Mouse (Mus musculus) MN1 (cell line): ENCODE data around the gene Scfd2.

Source experiments
- DNase-seq: peaks from one replicate; pipeline ENCODE4 v3.0.0-alpha.2; 2016; ENCODE audit warnings: low spot score

Scfd2 gene

DNA sequence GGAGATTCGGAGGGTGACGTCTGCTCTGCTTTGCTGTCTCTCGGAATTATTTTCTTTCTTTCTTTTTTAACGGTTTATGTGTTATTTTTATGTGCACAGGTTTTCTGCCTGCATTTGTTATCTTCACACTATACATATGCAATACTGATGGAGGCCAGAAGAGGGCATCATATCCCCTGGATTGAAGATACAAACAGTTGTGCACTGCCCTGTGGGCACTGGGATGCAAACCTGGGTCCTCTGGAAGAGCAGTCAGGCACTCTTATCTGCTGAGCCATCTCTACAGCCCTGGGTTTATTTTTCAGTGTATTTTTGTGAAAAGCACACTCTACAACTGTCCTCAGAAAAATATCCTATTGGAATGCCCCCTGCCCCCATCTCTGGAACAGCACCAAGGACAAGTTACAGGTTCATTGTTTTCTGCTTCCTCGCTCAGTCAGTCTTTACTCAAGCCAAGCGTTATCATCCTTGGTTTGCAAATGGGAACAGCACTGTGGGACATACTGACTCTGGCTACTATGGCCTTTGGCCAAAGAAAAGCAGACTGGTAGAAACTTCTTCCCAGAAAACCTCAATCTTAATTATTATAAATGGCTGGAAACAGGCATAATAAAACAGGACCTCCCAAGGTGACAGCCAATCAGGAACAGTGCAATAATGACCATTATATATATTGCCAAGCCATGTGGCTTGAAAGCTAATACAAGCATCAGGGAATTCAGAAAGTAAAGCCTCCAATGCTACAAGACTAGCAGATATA lies 75.9 kb downstream of the Scfd2 start:
- no peak for DNase-seq

DNA sequence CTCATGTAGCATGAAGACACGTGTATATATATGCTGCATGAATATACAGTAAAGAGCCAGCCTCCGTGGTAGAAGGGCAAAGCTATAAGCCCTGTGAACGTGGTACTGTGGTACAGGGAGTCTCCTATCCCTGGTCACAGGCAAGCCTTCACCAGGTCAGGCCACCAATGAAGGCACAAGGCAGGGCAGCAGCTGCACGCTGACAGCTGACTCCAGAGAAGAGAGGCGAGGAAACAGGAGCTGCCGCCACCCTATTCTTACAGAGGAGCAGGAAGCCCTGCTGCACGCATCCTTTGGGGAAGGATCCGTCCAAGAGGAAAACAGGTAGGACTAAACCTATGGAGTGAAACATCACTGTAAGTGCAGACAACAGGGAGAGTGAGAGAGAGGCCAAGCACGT lies 76.5 kb downstream of the Scfd2 start:
- DNase-seq, result no peak

GRCm38 (mm10) chr5:74450977-74451376 lies 80.6 kb downstream of the Scfd2 start:
- DNase-seq, result no peak

DNA sequence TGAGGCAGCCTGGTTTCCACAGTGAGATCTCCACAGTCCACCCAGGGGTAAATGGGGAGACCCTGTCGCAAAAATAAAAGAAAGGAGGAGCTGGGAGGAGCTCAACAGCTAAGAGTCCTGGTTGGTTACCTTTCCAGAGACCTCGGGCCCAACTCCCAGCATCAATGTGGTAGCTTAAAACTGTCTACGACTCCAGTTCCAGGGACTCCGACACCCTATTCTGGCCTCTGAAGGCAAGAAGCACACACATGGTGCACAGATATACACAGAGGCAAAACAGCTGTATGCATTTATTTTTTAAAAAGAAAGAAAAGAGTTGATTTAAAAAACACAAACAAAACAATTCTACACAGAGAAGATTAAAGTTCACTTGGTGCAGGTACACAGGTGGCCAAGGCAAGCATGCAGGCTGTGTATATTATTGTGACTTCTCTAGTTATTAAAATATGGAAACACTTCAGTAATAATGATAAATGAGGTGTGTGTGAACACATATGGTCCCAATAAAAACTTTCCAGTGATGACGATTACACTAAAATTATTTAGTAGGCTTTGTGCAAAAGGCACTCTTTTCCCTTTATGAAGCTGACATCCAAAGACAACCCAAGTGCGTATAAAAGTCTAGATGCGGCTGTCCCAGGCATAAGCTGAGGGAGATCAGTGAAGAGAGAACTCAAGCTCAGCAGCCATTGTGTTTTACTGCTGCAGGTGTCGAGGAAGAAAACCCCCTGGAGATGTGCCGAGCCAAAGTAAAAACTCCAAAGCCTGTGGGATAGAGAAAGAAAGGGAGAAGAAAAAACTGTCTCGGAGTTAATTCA lies 83.8 kb downstream of the Scfd2 start:
- DNase-seq, result no peak

- peak; percentile 53 for DNase-seq
Observed at GRCm38 (mm10) chr5:74445861-74446260, 85.7 kb downstream of the Scfd2 start.

- DNase-seq, result no peak
Observed at GRCm38 (mm10) chr5:74438353-74438752, 93.2 kb downstream of the Scfd2 start.

DNA sequence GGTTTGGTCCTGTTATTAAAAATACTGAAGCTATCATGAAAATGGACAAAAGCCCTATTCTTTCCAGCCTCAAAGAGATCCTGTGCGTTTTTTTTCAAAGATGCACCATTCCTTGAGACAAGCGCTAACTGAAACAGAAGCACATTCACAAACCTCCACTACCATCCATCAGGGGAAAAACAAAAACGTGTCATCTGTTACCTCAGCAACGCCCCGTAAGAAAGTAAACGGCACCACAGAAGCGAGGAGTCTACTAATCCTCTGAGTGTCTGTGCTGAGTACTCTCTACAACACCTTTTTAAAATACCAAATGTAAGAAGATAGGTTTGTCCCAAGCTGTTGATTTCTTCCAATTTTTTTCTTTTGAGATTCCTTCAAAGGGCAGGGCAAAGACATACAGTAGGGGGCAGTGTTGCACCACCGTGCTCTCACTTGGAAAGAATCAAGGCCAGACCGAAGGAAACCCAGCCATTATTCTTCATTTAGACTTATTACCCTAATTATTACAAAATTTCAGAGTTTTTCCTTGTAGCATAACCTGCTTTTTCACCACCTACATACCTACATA lies 97.9 kb downstream of the Scfd2 start:
- DNase-seq, result peak; percentile 78

- DNase-seq, result peak; percentile 68
Observed at GRCm38 (mm10) chr5:74432879-74433539, 98.5 kb downstream of the Scfd2 start.

DNA sequence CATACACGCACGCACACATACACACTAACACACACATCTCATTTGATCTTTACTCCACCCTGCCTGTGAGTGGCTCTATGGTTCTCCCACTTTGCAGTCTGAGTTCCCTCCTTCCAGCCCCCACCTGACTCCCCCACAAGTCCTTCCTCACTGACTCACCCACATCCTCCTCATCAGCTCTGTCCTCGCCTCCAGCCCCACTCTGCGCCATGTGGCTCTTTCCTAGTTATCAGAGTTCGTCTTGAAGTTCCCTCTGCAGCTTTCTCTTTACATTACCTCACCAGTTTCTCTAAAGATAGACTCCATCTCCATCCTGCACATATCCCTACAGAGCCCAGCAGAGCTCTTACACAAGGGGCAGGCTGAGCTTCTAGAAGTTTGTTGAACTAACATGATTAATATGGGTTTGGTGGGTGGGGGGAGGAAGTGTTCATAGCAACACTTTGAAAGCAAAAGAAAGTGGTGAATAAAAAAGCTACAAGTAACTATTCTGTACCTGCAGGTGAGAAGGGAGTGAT lies 110.9 kb downstream of the Scfd2 start:
- no peak for DNase-seq

- no peak for DNase-seq
Observed at GRCm38 (mm10) chr5:74412557-74412956, 119.0 kb downstream of the Scfd2 start.

GRCm38 (mm10) chr5:74404887-74405286 lies 126.7 kb downstream of the Scfd2 start:
- no peak for DNase-seq

DNA sequence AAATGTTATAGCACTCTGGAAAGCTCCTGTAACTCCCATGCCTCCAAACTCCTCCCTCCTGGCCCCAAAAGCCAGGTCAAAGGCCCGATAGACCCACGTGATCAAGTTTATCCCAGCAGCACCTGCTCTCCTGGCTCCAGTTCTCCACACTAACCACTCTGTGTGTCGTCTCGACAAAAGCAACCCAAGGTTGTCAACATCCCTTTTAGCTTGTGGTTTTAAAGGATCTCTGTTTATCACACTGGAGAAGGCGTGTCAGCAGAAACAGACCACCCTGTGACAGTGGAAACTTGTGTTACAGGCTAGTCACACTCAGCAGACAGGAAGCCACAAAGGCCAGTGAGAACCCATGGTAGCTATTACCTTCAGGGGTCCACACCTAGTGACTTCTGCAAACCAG lies 127.5 kb downstream of the Scfd2 start:
- DNase-seq, result no peak

- no peak for DNase-seq
Observed at GRCm38 (mm10) chr5:74402626-74403025, 128.9 kb downstream of the Scfd2 start.

- DNase-seq, result peak; percentile 11
Observed at GRCm38 (mm10) chr5:74391806-74392205, 139.8 kb downstream of the Scfd2 start.

DNA sequence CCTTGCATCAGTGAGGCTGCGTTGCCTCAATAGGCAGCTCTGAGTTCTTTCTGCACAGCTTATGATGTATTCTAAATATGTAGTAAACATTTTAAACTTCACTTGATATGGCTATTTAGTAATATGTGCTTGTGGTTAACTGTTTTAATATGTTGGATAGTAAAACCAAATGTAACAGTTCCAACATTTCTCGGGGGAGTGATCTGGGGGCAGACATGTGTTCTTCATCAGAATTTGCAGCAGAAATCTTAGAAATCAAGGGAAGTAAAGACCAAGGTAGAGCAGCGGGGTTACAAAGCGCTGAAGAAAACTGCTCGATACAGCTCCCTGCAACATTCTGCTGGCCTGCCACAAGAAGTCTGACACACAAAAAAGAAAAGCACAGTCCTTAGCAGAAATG lies 140.2 kb downstream of the Scfd2 start:
- DNase-seq, result no peak

- DNase-seq, result peak; percentile 25
Observed at GRCm38 (mm10) chr5:74388849-74389248, 142.7 kb downstream of the Scfd2 start.

DNA sequence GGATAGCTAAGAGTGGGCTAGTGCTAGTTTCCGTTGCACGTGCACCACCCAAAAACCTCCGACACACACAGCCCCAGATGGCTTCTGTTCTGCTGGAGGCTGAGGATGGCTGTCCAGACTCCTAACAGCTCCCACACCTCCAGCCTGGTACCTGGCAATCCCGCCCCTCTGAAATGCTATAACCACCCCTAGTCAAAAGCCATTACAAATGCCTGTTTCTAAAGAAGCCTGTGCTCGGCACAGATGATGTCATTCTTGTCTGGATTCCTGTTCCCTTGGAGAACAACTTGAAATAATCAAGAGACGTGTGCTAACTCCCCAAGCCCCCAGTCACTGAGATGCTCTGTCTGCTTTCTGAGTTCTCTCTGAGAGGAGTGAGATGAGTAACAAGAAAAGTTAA lies 143.5 kb downstream of the Scfd2 start:
- peak; percentile 56 for DNase-seq

- DNase-seq, result no peak
Observed at GRCm38 (mm10) chr5:74387143-74387886, 144.2 kb downstream of the Scfd2 start.

DNA sequence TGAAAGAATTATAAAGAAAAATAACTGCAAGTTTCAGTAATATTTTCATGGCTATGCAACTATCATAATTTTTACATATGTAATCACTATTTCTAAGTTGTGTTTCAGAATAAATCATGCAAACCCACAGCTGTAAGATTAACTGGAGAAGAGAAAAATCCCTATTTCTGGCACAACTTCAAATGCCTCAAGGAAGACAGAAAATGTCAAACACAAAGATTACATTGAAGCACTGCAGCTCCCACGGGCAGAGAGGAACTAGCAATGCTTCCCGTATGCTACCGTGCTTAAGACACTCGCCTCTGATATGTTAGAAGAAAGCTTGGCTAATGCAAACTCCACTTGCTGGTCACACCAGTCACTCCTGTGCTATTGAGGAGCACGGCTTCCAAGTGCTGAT lies 151.5 kb downstream of the Scfd2 start:
- DNase-seq, result no peak

GRCm38 (mm10) chr5:74366710-74367101 lies 164.9 kb downstream of the Scfd2 start:
- no peak for DNase-seq

DNA sequence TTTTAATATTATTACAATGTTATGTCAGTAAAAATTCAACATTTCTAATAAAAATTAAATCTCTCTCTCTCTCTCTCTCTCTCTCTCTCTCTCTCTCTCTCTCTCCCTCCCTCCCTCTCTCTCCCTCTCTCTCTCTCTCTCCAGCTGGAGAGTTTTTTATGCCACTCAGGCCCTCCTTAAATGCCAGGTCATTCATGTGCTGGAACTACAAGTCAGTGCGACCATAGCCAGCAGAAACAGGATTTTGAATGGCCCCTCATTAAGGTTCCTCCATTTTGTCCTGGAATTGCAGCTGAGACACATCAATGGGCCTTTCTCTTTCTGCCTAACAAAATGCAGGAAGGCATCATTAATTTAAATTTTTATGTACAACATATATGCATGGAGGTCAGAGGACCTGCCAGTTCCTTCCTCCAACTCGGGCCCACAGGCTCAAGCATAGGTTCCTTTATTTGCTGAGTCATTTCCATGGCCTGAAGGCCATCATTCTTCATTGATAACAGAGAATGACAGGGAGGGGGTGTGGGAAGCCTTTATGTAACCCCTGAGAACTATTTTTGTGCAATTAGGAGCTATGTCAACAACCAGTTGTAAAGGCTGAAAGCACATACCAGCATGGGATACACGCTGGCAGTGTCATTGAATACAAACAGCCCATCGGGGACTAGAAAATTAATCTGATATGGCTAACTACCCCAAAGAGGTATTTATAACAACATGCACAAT lies 165.4 kb downstream of the Scfd2 start:
- DNase-seq, result no peak
